Mouse (Mus musculus): Measurements from ENCODE around the gene Olfr360. TPM values are rescaled to one million over a fixed set of nuclear protein-coding genes. Genes with fewer than 3 reads are reported as not detected.
"Not testable (repeated sequence)": the region's sequence is repeated elsewhere in the genome, so short reads cannot be mapped to it uniquely, and the experiment has no call there.

Olfr360 gene
- total RNA-seq (2014; fragmentation: Nextera tagmentation) (not detected in 2 replicates), total RNA-seq (2017) (not detected in 2 replicates)

- ATAC-seq (replicated peaks; ENCODE audit: poor library complexity, severe bottlenecking) = no peak
Observed at GRCm38 (mm10) chr2:37065446-37065845, at the start of gene Olfr360. TSS of gene Olfr360 (plus strand) at chr2:37065746.

- ATAC-seq (replicated peaks; ENCODE audit: poor library complexity, severe bottlenecking) = not testable (repeated sequence)
Observed at GRCm38 (mm10) chr2:37089190-37089589, 23.6 kb downstream of the Olfr360 start, which contains the start of gene Olfr361. TSS of gene Olfr361 (minus strand) at chr2:37089290.

GRCm38 (mm10) chr2:37117810-37118209 is 52.3 kb downstream of the Olfr360 start, which contains the start of gene Olfr362:
TSS of gene Olfr362 (minus strand) at chr2:37117910.
- ATAC-seq (replicated peaks; ENCODE audit: poor library complexity, severe bottlenecking) = no peak

Other genes with a start within 250 kb of the Olfr360 start
- not detected in 2 replicates for gene Olfr3, start 248.7 kb upstream of the Olfr360 start, total RNA-seq (2014; fragmentation: Nextera tagmentation)
- not detected in 2 replicates for gene Olfr3, start 248.7 kb upstream of the Olfr360 start, total RNA-seq (2017)
- not detected in 2 replicates for gene Olfr350, start 219.4 kb upstream of the Olfr360 start, total RNA-seq (2014; fragmentation: Nextera tagmentation)
- not detected in 2 replicates for gene Olfr350, start 219.4 kb upstream of the Olfr360 start, total RNA-seq (2017)
- gene Olfr351, start 203.1 kb upstream of the Olfr360 start, total RNA-seq (2014; fragmentation: Nextera tagmentation) = not detected in 2 replicates
- not detected in 2 replicates for gene Olfr351, start 203.1 kb upstream of the Olfr360 start, total RNA-seq (2017)
- not detected in 2 replicates for gene Olfr352, start 197.3 kb upstream of the Olfr360 start, total RNA-seq (2014; fragmentation: Nextera tagmentation)
- not detected in 2 replicates for gene Olfr352, start 197.3 kb upstream of the Olfr360 start, total RNA-seq (2017)
- not detected in 2 replicates for gene Olfr353, start 172.8 kb upstream of the Olfr360 start, total RNA-seq (2014; fragmentation: Nextera tagmentation)
- gene Olfr353, start 172.8 kb upstream of the Olfr360 start, total RNA-seq (2017) = not detected in 2 replicates
- not detected in 2 replicates for gene Olfr354, start 160.1 kb upstream of the Olfr360 start, total RNA-seq (2014; fragmentation: Nextera tagmentation)
- gene Olfr354, start 160.1 kb upstream of the Olfr360 start, total RNA-seq (2017) = not detected in 2 replicates
- gene Olfr355, start 136.8 kb upstream of the Olfr360 start, total RNA-seq (2014; fragmentation: Nextera tagmentation) = not detected in 2 replicates
- not detected in 2 replicates for gene Olfr355, start 136.8 kb upstream of the Olfr360 start, total RNA-seq (2017)
- gene Olfr356, start 128.6 kb upstream of the Olfr360 start, total RNA-seq (2014; fragmentation: Nextera tagmentation) = not detected in 2 replicates
- gene Olfr356, start 128.6 kb upstream of the Olfr360 start, total RNA-seq (2017) = not detected in 2 replicates
- gene Olfr357, start 71.9 kb upstream of the Olfr360 start, total RNA-seq (2014; fragmentation: Nextera tagmentation) = not detected in 2 replicates
- gene Olfr357, start 71.9 kb upstream of the Olfr360 start, total RNA-seq (2017) = not detected in 2 replicates
- not detected in 2 replicates for gene Olfr358, start 56.4 kb upstream of the Olfr360 start, total RNA-seq (2014; fragmentation: Nextera tagmentation)
- gene Olfr358, start 56.4 kb upstream of the Olfr360 start, total RNA-seq (2017) = not detected in 2 replicates
- gene Olfr361, start 23.5 kb downstream of the Olfr360 start, total RNA-seq (2014; fragmentation: Nextera tagmentation) = not detected in 2 replicates
- not detected in 2 replicates for gene Olfr361, start 23.5 kb downstream of the Olfr360 start, total RNA-seq (2017)
- not detected in 2 replicates for gene Olfr362, start 52.2 kb downstream of the Olfr360 start, total RNA-seq (2014; fragmentation: Nextera tagmentation)
- gene Olfr362, start 52.2 kb downstream of the Olfr360 start, total RNA-seq (2017) = not detected in 2 replicates
- gene Olfr364-ps1, start 73.6 kb downstream of the Olfr360 start, total RNA-seq (2014; fragmentation: Nextera tagmentation) = not detected in 2 replicates
- gene Olfr364-ps1, start 73.6 kb downstream of the Olfr360 start, total RNA-seq (2017) = not detected in 2 replicates
- gene Olfr365, start 122.5 kb downstream of the Olfr360 start, total RNA-seq (2014; fragmentation: Nextera tagmentation) = not detected in 2 replicates
- not detected in 2 replicates for gene Olfr365, start 122.5 kb downstream of the Olfr360 start, total RNA-seq (2017)
- gene Olfr366, start 145.8 kb downstream of the Olfr360 start, total RNA-seq (2014; fragmentation: Nextera tagmentation) = not detected in 2 replicates
- gene Olfr366, start 145.8 kb downstream of the Olfr360 start, total RNA-seq (2017) = not detected in 2 replicates

Data from granulocyte monocyte progenitor cell, adult 5-6 weeks (primary cell).